Mouse (Mus musculus) liver (tissue): ENCODE measurements around the gene Epha1.

Source experiments
- DNase-seq: peaks from one replicate; pipeline ENCODE4 v3.0.0-alpha.2; 2020; ENCODE audit warnings: mixed read lengths

Epha1 gene

GRCm38 (mm10) chr6:42323371-42324066, 49.5 kb downstream of the Epha1 start:
- DNase-seq, result no peak

GRCm38 (mm10) chr6:42318293-42318692, 54.8 kb downstream of the Epha1 start:
- DNase-seq, result no peak

GRCm38 (mm10) chr6:42310427-42311053, 62.5 kb downstream of the Epha1 start:
- no peak for DNase-seq

DNA sequence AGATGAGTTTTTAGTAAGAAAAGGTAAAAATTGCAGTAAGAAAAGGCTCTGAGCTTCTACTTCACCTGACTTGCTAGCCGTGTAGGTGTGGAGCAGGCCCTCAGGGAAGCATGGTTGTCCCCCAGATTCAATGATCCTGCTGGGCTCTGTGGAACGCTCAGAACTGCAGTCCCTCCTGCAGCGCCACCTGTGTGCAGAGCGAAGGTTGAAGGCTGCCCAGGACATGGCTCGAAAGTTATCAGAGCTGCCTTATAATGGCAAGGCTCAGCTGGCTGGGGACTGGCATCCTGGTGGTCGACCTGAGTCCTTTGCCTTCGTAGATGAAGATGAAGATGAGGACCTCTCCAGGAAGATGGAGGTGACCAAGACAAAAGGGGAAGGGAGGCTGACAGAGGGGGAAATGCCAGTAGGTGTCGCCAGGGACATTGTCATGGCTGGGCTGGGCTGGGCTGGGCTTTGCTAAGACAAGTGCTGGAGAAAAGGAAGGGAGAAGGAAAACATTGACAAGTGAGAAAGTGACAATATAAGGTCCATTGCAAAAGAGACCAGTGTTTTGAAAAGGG, 63.2 kb downstream of the Epha1 start:
- no peak for DNase-seq
